Mouse (Mus musculus) adipocyte (in vitro differentiated cells): ENCODE data around the gene Ehbp1.
A peak's percentile ranks its signal among the peaks of the same experiment; 100 is the strongest.

ENCODE experiments used
- DNase-seq: peaks from one replicate; pipeline ENCODE4 v3.0.0-alpha.2; 2016; ENCODE audit warnings: low spot score

Gene Ehbp1

GRCm38 (mm10) chr11:22000316-22001076 lies 341.6 kb downstream of the Ehbp1 start:
- DNase-seq = no peak

- no peak for DNase-seq
Observed at GRCm38 (mm10) chr11:21999396-22000315, 342.4 kb downstream of the Ehbp1 start.

GRCm38 (mm10) chr11:21998141-21999047 lies 343.7 kb downstream of the Ehbp1 start:
- no peak for DNase-seq

DNA sequence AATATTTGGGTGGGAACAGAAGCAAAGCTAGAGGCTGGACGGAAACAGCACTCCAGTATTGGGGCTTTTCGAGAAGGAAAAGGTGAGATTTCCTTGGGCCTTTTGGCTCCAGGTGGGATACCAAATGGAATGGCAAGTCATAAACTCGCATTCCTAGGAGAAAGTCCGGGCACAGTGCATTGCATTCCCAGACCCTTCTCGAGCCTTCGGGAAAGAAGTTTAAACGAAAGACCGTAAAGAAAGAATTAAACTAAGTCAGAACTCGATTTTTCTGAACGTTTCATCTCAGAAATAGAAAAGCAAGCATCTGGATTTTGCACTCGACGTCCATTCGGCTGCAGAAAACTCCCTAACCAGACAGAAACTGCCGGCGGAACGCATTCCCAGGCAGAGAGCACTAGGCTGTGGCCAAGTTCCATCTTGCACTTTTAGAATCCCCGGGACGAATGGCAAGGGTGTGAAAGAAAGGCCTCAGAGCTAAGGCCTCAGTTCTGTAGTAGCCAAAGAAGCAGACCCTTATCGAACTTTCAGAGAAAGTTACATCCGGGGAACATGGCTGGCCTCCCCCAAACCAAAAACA lies 344.4 kb downstream of the Ehbp1 start:
- DNase-seq = no peak

GRCm38 (mm10) chr11:21996661-21997560 lies 345.2 kb downstream of the Ehbp1 start:
- DNase-seq = no peak

- no peak for DNase-seq
Observed at GRCm38 (mm10) chr11:21996325-21996647, 345.8 kb downstream of the Ehbp1 start.

GRCm38 (mm10) chr11:21995534-21996324 lies 346.4 kb downstream of the Ehbp1 start:
- no peak for DNase-seq

DNA sequence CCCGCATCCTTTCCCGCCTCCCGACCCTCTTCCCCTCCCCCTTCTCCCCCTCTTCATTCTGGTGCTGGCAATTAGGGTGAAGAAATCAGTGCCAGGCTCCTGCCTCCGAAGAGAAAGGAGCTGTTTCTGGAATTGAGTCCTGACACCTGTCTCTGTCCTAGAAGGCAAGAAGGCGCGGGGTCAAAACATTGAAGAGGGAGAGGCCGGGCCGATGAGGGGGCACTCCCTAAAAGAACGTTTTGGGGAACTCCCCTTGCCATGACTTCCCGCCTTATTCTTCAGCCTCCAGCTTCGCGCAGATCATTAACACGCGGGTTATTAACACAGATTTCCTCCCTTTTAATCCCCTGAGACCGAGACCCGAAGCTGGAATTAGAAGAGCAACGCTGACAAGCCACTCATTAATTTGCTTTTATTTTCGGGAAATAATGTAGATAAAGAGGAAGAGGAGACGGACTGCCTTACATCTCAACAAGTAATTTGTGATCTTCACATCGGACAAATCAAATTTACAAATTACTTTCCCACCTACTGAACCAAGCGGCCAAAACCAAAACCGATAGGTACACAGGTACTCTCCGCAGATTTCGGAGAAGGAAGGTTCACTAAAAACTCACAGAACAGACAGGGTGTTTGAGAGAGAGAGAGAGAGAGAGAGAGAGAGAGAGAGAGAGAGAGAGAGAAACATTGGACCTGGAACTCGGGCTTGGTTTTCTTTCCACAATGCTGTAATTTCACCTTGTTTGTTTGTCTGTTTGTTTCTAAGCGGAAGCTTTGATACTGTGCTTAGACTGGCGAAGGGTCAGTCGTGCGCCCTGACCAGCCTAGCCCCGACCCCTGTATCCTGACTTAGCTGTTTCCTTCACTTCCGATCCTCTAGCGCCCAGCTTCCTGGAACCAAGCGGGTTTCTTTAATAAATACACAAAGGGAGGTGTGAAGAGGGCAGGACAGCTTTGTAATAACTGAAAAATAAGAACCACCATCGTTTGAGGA lies 347.4 kb downstream of the Ehbp1 start:
- DNase-seq = no peak

DNA sequence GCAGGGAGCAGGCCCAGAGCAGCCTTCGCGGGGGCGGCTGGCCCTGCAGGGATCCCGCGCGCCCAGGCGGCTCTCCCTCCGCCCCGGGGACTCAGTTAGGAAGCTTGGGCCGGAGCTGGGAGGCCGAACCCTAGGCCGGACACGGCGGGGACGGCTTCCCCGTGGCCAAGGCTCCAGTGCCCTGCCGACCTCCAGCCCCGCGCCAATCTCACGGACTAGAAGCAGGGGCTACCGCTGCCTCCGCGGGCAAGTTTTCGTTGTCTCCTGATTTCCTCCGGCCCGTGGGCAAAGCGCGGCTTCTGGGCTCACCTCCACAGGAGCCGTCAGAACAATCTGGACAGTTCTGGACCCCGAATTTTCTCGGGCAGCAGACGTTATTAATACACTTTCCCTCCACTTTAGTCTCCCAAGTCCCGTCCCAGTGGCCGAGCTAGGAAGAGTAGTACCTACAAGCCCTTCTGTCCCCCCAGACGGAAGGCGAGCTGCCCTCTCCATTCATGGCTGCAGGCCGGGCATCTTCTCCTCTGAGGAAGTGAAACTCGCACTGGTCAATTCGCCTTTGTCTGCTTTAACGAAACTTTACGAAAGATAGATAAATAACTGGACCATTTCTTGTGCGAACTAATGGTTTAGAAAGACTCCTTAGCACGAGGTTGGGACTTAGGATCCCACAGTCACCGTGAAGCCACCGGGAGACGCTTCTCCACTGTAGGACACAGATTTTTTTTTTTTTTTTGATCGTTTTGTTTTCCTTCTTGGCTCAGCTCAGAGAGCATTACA lies 348.3 kb downstream of the Ehbp1 start:
- DNase-seq = no peak

- DNase-seq = no peak
Observed at GRCm38 (mm10) chr11:21992761-21993596, 349.1 kb downstream of the Ehbp1 start.

DNA sequence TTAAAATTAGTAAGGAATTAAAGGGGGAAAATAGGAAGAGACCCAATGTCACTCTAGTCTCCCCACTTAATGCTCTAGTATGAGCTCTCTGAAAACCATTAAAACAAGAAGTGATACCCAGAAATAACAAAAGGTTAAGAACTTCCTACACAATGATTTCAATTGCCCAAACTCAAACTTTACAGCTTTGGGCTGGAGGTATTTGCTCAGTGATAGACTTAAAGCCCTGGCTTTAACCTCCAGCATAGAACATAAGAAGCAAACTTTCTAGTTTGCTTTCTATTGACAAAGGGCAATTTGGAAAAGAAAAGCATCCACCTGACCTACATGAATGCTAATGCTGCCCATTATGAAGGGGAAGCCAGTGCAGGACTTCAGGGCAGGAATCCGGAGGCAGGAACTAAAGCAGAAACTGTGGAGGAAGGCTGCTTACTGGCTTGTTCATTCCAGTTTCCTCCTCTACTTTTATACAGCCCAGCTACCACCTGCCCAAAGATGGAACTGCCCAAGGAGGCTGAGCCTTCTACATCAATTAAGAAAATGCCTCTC lies 353.6 kb downstream of the Ehbp1 start:
- DNase-seq = no peak

DNA sequence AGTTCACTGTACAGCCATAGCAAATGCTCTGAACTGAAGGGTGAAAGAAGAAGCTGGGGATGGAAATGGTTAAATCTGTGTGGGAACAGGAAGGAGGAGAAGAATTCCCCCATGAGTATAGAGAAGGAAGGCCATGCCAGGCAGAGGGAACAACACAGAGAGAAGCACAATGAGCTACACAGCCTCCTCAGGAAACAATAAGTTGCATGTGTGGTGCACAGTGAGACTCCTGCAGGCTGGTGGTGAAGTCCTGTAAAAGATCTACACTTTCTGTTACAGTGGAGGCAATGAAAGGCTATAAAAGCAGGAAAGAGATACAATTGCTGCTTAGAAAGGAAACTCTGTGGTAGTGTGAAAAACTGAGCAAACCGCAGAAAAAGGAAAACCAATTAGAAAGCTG lies 357.0 kb downstream of the Ehbp1 start:
- DNase-seq = no peak

DNA sequence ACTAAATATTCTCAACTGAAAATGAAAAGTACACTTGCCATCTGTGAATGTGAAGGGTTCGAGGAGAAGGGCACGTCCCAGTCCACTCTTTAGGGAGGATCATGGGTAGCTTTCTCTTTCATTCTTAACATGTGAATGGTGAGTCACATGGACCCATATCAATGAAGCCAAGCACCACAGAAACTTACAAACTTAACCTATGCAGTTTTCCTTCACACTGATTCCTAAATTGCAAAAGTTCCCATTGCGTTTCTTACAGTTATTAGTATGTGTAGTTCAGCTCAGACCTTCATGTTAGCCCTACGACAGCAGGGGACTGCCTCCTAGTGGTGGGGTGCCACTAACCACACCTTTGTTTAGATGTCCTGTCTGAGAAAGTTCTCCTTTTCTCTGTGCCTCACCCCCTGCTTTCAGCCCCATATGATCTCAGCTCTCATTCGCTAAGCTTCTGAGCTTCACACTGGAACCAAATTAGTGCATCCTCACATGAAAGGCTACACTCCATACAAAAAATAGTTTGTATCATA lies 368.0 kb downstream of the Ehbp1 start:
- peak; percentile 48 for DNase-seq

DNA sequence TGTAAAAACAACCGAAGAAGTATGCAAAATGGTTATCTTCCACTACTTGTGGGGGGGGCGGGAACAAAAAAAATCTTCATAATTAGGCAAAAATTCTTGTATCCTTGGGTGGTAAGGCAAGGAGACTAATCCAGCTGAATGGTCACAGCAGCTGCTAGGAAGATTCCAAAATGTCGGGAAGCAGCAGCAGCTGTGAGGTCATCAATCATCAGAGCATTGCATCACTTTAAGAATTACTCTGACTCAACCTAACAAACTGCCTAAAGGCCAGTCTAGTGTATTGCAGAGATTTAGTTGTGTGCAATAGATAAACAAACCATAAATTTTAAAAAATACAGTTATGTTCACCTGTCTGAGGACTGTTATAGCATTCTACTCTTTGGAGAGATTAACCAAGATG lies 368.5 kb downstream of the Ehbp1 start:
- DNase-seq = peak; percentile 29

DNA sequence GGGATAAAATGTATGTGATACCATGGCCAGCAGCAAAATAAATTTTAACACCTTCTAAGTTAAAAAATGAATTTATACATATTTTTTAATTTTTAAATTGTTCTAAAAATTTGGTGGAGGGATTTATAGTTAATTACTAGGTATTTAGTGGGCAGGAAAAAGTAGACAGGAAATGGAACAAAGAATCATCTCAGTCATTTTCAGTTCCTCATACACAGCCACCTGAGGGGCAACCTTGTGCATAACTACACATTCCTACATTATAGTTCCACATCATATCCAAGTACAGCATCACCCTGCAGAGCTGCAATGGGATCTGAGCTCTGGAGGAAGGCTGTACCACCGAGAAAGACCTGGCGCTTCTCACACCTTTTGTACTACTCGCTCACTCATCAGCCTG lies 373.2 kb downstream of the Ehbp1 start:
- no peak for DNase-seq
